Mouse (Mus musculus): ENCODE data around the gene Mki67. TPM values are rescaled to one million over a fixed set of nuclear protein-coding genes. Genes with fewer than 3 reads are reported as not detected.

Gene Mki67
- 10 to 100 TPM in 1 of 2 experiments, 1 to 10 TPM in 1; 7.5 to 10.7 TPM for polyA plus RNA-seq (2017; shearing (Covaris generic))

GRCm38 (mm10) chr7:135715642-135716444, at the start of gene Mki67:
TSS of gene Mki67 (minus strand) at chr7:135716361.
- ATAC-seq, result peak; percentile 5

- ATAC-seq, result no peak
These were observed 47.1 kb upstream of the Mki67 start for GRCm38 (mm10) chr7:135763311-135763710.

GRCm38 (mm10) chr7:135758754-135759510, 42.8 kb upstream of the Mki67 start:
- no peak for ATAC-seq

- no peak for ATAC-seq
These were observed 42.0 kb upstream of the Mki67 start for GRCm38 (mm10) chr7:135758171-135758570.

GRCm38 (mm10) chr7:135756984-135757586, 40.9 kb upstream of the Mki67 start:
- ATAC-seq, result no peak

- no peak for ATAC-seq
These were observed 32.8 kb upstream of the Mki67 start for GRCm38 (mm10) chr7:135748986-135749385.

- no peak for ATAC-seq
These were observed 30.9 kb upstream of the Mki67 start for GRCm38 (mm10) chr7:135747072-135747471.

- ATAC-seq, result no peak
These were observed 30.4 kb upstream of the Mki67 start for GRCm38 (mm10) chr7:135746528-135746927.

GRCm38 (mm10) chr7:135745091-135745490, 28.9 kb upstream of the Mki67 start:
- ATAC-seq, result no peak

GRCm38 (mm10) chr7:135740453-135740852, 24.3 kb upstream of the Mki67 start:
- no peak for ATAC-seq

GRCm38 (mm10) chr7:135736581-135736886, 20.4 kb upstream of the Mki67 start:
- no peak for ATAC-seq

- peak; percentile 96 for ATAC-seq
These were observed 19.8 kb upstream of the Mki67 start for GRCm38 (mm10) chr7:135735691-135736580.

- no peak for ATAC-seq
These were observed 18.9 kb upstream of the Mki67 start for GRCm38 (mm10) chr7:135734911-135735646.

- ATAC-seq, result no peak
These were observed 18.2 kb upstream of the Mki67 start for GRCm38 (mm10) chr7:135734379-135734778.

GRCm38 (mm10) chr7:135728038-135728437, 11.9 kb upstream of the Mki67 start:
- ATAC-seq, result no peak

- ATAC-seq, result no peak
These were observed 10.5 kb upstream of the Mki67 start for GRCm38 (mm10) chr7:135726707-135727106.

GRCm38 (mm10) chr7:135723672-135724341, 7.6 kb upstream of the Mki67 start:
- ATAC-seq, result no peak

GRCm38 (mm10) chr7:135722011-135722838, 6.1 kb upstream of the Mki67 start:
- no peak for ATAC-seq

GRCm38 (mm10) chr7:135721436-135721992, 5.4 kb upstream of the Mki67 start:
- no peak for ATAC-seq

Data from CD4-positive, CD25-positive, alpha-beta regulatory T cell, adult 4 months (primary cell).